Mouse (Mus musculus) c-Kit-positive CD71-positive TER-119-positive erythroid progenitor cells, embryonic 14.5 days (primary cell): Measurements from ENCODE around the gene Epop.

Experiments
- DNase-seq: peaks from one replicate; pipeline ENCODE4 v3.0.0-alpha.2; 2013; ENCODE audit warnings: low spot score

Epop gene

DNA sequence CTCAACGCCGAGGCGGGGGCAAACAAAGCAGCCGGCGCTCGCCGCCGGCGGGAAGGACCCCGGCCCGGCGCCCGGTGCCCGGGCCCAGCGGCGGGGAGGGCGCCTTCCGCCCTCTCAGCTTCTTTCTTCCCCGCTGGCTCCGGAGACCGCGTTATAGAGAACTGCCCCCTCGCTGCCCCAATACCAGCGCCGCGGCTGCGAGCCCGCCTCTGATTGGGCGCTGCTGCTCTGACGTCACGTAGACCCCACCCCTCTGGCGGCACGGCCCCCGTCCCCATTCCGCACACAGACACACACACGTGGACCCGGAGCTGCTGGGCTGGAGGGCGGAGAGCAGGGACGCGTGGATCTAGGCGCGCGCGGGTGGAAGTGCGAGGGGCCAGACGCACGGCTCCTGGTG is at the start of gene Epop:
Gene Epop (minus strand): TSS at position 127 of the 400 bp plus-strand sequence.
- DNase-seq = no peak

DNA sequence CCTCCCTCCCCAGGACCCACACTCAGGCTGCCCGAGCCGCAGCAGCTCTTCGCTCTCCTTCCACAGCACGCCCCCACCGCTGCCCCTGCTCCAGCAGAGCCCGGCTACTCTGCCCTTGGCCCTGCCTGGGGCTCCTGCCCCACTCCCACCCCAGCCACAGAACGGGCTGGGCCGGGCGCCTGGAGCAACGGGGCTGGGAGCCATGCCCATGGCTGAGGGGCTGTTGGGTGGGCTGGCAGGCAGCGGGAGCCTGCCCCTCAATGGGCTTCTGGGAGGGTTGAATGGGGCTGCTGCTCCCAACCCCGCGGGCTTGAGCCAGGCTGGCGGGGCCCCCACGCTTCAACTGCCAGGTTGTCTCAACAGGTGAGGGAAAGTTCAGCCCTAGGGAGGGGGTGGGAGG is 48.8 kb upstream of the Epop start:
- DNase-seq = no peak

DNA sequence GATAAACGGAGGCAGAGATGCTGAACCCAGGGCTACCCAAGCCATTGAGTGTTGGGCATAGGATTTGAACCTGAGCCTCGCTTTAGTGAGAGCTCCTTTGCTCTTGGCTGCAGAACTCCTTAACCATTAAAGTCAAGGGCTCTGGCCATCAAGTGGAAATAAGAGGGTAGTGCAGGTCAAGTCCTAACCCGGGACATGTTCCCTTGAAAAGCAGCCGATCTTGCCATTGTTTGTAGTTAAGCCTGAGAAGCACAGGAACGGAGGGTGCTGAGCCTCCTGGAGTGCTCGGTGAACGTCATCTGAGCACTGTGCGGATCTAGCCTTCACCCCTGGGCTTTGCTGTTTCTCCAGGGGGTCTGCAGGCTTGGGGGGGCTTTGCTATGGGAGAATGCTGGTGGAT is 48.3 kb upstream of the Epop start:
- DNase-seq = no peak

DNA sequence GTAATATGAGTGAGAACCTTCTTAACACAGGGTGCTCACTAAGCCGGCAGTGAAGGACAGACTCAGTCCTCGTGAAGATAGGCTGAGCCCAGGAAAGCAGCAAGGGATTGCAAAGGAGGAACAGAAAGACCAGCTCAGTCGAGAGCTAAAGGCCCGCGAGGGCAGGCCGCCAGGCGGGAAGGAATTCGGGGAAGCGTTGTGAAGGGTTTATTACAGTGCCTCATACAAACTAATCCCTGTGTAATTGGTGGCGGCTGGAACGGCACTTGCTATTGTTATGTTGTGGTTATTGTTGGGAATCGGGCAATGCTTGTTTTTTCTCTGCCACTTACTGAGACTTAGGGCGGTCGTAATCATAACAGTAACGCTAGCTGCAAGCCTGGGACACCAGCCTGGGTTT is 47.9 kb upstream of the Epop start:
- no peak for DNase-seq

DNA sequence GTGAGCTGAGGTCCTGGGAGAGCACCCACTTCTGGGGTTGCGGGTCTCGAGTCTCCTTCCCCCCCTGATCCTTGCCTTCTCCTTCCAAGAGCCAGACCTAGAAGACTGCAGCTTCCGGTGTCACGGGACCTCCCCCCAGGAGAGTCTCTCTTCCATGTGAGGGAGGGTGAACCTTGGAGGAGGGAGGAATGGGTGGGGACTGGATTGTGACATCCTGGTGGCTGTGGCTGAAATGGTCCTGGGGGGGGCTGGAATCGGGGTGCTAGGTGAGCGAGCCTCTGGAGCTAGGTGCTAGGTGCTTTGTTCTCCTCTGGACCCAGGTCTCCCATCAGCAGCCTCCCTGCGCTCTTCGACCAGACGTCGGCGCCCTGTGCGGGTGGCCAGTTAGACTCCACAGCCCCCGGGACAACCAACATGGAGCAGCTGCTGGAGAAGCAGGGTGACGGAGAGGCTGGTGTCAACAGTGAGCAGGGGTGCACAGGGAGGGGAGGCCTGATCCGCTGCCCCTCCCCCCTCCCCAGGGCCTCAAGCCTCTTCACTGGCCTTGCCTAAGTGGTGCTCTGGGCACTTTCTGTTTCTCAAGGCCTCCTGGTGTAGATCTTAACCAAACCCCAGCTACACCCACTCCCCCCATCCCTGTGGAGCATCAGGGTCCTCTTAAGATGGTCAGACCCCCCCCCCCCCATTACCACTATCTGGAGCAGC is 46.7 kb upstream of the Epop start:
- no peak for DNase-seq

DNA sequence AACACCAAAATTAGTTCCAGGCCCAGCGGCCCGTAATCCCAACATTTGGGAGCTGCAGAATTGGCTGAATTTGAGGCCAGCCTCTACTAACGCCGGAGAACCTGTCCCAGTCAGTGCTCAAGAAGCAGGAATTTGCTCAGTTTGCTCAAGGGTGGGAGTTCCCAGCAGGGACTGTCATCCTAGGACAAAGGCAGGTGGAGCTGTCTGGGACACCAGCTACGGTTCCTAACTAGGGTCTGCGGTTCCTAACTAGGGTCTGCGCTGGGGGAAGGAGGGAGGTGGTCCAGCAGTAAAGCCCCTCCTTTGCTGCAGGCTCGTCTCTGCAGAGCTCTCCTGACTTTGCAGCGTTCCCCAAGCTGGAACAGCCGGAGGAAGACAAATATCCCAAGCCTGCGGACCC is 43.6 kb upstream of the Epop start:
- no peak for DNase-seq

DNA sequence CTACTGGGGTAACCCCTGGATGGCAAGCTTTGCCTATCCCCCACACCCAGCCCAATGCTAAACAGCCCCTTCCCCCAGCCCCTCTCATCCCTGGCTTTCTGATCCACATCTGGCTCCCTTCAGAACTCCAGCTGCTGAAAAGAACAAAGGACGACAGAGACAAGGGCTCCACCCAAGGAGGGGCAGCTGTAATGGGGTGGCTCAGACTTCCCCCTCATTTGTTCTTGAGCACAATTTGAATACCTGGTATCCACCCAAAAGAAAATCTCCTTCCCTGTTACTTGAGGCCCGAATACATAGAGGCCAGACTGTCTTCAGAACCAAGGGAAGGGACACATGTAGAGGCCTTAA is 41.6 kb upstream of the Epop start:
- no peak for DNase-seq

DNA sequence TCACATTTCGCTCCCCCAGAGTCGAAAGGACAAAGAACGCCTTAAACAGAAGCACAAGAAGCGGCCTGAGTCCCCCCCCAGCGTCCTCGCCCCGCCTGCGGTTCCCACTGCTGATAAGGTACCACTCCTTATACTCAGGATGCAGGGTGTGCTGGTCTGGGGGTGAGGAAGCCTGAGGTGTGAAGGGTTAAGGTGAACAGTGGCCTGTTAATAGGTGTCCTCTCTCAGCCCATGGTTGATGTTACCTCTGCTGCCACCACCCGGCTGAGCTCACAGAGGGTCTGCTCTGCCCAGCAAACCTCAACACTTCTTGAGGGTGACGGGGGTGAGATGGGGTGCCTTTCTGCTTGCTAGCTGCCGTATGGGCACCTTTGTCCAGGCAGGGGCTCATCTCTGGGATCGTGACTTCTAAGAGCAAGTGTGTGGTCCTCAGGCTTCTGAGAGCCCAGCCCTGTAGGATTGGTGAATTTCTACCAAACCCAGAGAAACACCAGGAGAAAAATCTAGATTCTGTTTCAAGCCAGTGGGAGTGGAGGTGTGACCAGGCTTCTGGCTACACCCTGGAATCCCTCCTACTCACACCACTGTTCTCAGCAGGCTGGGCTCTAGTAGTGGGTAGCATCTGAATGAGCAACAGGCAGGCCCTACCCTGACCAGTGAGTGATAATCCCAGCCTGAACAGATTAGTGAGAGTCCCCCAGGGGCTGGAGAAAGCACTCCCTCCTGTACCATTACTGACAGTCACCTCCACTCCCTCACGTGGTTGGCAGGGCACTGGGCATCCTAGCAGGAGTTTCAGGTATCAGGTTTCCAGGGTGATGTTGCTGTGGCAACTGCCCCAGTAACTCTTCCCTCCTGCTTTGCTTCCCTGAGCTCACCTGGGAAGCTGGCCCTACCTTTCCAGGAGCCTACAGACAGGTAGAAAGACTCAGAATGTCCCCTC is 41.0 kb upstream of the Epop start:
- DNase-seq = no peak

DNA sequence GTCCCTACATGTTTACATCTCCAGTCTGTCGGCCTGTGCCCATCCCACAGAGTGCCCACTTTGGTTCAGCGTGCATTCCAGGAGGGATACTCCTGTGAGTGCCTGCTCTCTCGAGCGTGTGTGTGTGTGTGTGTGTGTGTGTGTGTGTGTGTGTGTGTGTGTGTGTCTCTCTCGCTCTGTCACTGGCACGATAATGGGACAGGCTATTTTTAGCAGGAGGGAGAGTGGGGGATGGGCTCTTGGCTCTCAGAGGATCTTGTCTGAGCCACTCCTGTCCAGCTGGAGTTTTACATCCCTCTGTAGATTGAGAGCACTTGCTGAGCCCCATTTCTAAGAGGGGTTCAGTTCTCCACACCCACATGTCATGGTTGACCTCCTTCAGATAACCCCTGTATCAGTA is 40.3 kb upstream of the Epop start:
- no peak for DNase-seq

DNA sequence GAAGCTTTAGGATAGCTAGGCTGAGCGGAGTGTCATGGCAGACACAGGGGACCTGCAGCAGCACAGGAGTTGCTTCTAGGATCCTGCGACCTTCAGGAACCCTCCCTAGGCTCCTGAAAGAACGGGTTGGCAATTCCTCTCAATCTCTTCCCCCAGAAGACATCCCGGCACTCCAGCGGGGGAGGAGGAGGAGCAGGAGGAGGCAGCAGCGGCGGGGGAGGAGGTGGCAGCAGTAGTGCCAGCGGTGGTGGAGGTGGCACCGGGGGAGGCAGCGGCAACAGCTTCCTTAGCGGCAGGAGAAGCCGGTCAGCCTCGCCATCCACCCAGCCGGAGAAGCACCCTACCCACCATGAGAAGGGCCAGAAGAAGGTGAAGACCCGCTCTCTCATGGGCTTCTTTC is 39.8 kb upstream of the Epop start:
- DNase-seq = no peak

DNA sequence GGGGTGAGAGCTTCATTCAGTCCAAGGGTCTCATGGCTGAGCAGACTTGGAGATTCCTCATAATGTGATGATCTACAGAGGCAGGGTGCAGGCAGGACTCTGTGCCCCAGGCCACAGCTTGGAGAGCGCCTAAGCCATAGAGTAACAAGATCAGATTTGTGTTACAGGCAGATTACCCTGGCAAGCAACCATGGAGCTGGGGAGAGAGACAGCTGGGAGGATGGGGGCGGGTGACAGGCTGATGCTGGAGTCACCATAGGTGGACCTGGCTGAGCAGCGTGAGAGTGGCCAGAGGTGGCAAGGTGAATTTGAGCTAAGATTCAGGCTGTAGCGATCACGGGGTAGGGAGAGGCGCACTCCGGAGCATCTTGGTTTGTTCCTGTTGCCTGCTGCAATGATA is 38.7 kb upstream of the Epop start:
- no peak for DNase-seq

DNA sequence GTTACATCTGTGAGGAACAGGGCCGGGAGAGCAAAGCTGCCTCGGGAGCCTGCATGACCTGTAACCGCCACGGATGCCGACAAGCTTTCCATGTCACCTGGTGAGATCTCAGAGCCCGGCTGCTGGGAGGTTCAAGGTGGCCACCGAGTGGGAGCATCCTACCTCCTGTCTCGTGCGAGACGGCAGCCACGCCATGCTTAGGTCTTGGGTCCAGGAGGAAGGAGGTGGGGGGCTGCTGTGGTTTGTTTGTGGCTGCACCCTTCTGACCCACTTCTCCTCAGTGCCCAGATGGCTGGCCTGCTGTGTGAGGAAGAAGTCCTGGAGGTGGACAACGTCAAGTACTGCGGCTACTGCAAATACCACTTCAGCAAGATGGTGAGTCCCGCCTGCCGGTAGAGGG is 37.3 kb upstream of the Epop start:
- DNase-seq = no peak

DNA sequence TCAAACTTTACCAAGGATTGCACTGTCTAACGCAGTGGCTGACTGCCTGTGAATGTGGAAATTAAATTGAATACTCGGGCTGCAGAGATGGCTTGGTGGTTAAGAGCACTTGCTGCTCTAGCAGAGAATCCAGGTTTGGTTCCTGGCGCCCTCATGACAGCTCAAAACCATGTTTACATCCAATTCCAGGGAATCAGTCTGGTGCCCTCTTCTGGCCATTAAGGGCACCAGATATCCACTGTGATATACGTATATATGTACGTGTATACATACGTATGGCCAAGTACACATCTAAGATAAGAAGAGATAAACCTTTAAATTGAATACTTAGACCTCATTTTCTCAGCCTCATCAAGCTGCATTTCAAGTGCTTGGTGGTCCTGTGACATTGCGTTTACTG is 36.7 kb upstream of the Epop start:
- DNase-seq = no peak

DNA sequence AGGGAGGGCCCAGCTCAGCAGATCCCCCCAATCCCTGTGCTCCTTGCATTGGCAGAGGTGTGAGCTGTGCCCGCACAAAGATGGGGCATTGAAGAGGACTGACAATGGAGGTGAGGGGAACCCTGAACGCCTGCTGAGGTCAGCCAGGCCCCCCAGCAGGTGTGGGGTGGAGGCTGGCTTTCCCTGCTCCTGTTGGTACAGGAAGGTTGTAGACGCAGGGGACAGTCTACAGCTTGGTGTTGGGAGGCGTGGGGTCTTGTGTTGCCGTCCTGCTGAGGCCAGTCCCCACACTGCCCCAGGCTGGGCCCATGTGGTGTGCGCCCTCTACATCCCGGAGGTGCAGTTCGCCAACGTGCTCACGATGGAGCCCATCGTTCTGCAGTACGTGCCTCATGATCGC is 35.9 kb upstream of the Epop start:
- no peak for DNase-seq

DNA sequence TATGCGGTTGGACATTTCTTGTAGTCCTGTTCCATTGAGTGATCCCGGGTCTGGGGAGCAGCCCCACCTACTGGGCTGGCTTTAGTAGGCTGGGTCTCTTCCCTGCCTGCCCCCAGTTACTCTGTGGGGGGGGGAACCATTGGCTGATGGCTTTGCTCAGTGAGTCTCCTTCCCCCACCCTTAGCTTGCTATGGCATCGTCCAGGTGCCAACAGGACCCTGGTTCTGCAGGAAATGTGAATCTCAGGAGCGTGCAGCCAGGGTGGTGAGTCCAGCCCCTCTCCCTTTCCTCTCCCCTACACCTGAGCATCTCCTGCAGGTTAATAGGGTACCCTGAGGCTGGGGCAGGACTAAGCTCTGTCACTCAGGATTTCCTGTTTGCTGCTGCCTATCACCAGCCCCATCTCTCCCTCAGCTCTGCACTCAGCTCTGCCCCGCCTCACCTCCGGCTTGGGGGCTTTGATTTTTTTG is 35.3 kb upstream of the Epop start:
- no peak for DNase-seq

DNA sequence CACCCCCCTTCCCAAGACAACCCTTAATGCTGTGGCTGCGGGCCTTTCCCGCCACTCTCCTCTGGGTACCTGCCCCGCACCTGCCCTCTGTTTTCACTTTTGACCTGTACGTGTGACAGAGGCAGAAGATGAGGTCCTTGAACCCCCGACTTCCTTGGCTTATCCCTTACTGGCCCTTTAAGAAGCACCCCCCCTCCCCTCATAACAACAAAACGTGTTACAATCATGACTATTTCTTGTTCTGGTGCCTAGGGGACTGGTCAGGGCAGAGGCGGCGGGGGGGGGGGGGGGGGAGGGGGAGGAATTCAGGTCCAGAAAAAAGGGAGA is 34.8 kb upstream of the Epop start:
- no peak for DNase-seq

DNA sequence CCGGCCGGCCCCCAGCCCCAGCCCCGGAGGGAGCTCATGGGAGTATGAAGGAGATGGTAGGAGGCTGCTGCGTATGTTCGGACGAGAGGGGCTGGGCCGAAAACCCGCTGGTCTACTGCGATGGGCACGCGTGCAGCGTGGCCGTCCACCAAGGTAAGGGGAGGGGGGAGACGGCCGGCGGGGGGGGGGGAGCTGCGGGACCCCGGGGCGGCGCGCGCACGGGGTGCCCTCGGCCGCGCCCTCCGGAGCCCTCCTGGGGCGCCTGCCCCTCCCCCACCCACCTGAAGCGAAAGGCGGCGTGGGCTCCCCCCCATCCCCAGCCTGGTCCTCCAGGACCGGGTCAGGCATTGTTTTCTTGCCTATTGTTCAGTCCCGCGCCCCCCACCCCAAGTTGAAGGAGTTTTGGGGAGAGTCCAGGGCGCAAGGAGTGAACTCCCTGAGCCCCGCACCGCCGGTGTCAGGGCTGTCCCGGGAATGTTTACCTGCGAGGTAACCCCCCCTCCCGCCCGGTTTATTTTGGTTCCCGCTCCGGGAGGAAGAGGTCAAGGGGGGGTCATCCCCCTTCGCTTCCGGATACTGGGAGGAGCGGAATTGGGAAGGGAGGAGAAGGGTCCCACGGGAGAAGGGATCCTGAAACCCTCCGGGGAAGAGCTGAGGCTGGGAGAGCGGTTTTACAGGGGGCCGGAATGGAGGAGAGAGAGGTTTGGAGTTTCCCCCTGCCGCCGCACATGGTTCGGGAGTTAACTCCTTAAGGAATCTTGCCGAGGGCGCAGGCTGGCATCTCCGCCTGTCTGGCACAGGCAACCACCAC is 34.2 kb upstream of the Epop start:
- DNase-seq = no peak

DNA sequence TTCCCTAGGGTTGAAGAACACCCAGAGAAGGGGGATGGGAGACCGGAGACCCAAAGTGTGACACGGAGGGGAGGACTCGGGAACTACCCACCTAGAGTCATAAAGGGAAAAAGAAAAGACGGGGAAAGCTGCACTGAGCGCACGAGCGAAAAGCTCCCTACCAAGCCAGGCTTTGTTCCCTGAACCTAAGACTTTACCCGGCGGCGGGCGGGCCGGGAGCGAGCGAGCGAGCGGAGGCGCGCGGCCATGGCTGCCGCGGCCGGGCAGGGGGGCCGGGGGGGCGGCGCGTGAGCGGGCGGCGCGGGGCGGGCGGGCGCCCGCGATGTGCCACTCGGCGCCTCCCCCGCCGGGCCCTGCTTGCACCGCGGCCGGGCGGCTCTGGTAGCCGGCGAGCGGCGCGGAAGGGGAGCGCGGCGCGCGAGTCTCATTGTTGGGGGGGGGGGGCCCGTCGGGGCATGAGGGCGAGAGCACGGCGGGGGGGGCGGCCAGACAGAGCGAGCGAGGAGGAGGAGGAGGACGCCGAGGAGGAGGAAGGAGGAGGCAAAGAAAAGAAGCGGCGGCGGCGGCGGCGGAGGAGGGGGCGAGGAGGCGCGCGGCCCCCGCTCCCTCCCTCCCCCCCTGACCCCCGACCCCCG is 33.5 kb upstream of the Epop start, which contains the start of gene Mllt6:
Gene Mllt6 (plus strand): TSS at position 522 of the 635 bp plus-strand sequence.
- no peak for DNase-seq

DNA sequence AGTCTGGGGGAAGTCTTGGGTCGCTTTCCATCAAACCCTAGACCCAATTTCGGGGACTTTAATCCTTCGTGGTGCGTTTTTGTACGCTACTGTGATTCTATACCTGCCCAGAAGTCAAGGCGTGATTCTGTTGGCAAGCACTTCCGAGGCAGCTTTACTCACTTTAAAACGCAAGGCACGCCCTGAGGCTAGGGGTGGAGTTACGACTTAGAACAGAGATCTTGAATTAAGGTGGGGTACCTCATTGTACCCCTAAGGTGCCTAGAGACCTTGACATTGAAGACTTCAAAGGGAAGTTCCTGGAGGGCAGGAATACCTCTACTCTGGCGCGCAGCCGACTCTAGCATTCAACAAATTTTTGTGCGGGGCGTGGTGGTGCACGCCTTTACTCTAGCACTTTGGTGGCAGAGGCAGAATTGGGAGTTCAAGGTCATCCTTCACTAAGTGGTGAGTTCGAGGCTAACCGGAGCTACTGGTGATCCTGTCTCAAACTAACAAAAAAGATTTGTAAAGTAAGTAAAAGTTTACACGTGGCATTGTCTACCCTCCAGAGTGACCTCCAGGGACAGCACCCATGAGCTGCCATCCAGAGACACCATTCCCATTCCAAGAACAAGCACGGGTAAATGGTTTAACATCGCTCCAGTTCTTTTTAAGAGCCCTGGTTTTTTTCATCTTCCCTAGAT is 32.8 kb upstream of the Epop start:
- no peak for DNase-seq

DNA sequence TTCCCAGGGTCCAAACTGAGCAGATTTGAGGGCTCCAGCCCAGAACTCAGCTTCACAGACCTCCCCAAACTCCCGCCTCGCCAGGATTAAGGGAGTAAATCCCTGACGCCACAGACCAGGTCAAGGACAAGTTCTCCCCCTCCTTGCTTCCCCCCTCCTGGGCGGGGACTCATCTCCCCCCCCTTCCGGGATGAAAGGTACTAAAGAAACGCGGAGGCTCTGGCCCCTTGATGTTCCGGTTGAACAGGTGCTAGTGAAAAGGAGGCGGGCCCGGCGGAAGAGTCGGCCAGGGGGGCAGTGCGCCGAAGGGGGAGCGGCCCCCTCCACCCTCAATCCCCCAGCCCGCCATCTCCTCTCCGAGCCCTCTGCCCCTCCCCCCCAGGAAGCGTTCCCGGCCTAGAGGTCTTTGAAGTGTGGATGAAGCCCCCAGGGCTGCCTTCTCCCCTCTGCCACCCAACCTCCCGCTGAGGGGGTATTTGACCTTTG is 32.2 kb upstream of the Epop start:
- DNase-seq = no peak
